Mouse (Mus musculus) ES-Bruce4 (cell line): ENCODE measurements at regions not wholly inside any gene's neighbourhood (a gene's known extent, or its start where the extent isn't known, plus 50 kb on each side); places are given as distances from the start of the nearest gene placed in this dataset.

ENCODE experiments used
- CTCF ChIP-seq: IDR thresholded peaks from one replicate; pipeline ENCODE4 v1.8.1; 2011; ENCODE audit warnings: low read depth, low read length
- POLR2A ChIP-seq: IDR thresholded peaks from one replicate; pipeline ENCODE4 v1.8.1; 2011; ENCODE audit warnings: low read length; ENCODE audit not compliant: insufficient read depth

DNA sequence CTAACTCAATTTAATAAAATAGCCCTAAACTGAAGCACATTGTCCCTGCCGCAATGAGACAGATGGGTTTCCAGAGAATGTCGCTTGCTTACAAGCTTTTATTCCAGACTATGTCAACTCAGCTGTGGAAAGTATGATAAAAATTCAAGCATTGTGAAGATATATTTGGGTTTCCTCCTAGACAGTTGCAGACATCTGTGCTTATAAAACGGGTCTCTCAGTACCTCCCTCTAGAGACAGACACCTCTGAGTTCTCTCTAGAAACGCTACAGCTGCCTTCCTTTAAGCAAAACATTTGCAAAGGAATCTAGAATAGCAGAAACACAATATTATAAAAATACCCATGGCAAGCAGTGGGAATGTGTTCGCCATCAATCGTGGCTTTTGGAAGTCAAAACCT lies 137.3 kb downstream of the Cox18 start:
- TF ChIP-seq CTCF (no peak), POLR2A (no peak)
